Mouse (Mus musculus) testis, adult 2 months (tissue): Measurements from ENCODE around the gene Rasl10b.

ENCODE experiments used
- CTCF ChIP-seq: fragments of 200-500 bp; IDR thresholded peaks from 2 replicates; pipeline ENCODE4 v1.5.1; 2012; ENCODE audit warnings: low read depth, mild to moderate bottlenecking, inconsistent platforms, low read length, moderate library complexity; ENCODE audit not compliant: control insufficient read depth, insufficient read depth, insufficient replicate concordance
- POLR2A ChIP-seq: fragments of 200-500 bp; IDR thresholded peaks from 2 replicates; pipeline ENCODE4 v1.6.1; 2012; ENCODE audit warnings: low read depth, mild to moderate bottlenecking, inconsistent platforms, low read length, moderate library complexity; ENCODE audit not compliant: control insufficient read depth

- TF ChIP-seq POLR2A = no peak
- no peak for TF ChIP-seq CTCF
These were observed 39.3 kb downstream of the Rasl10b start for GRCm38 (mm10) chr11:83448021-83448926.
